Mouse (Mus musculus) kidney, adult 2 months (tissue): Measurements from ENCODE around the gene Alox5.

Experiments used
- CTCF ChIP-seq: fragments of 200-500 bp; conservative IDR thresholded peaks from 2 replicates; pipeline ENCODE4 v1.5.1; 2011; ENCODE audit warnings: low read depth, mild to moderate bottlenecking, control low read depth, low read length, moderate library complexity, mixed read lengths; ENCODE audit not compliant: insufficient read depth, insufficient read length
- POLR2A ChIP-seq: fragments of 200-500 bp; IDR thresholded peaks from one replicate; pipeline ENCODE4 v1.6.1; 2011; ENCODE audit warnings: low read depth, low read length, control low read depth

DNA sequence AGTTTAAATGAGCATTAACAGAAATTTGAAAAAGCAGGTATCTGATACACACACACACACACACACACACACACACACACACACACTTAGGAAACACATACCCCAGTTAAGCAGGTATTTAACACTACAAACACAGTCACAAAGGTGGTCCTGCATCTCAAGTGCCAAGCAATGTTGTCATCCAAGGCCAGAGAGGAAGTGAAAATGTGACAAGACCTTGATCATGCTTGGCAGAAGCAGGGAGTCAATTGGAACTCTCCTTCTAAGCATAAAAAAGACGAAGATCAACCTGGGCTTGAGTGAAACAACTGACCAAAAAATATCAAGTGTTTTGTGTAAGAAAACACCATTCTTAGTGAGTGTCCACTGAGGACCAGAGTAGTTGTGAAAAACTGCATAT, 35.0 kb upstream of the Alox5 start:
- no peak for TF ChIP-seq POLR2A
- no peak for TF ChIP-seq CTCF
